Mouse (Mus musculus) stomach, embryonic 14.5 days (tissue): ENCODE measurements around the gene Tlr9. TPM values are rescaled to one million over a fixed set of nuclear protein-coding genes. Genes with fewer than 3 reads are reported as not detected.

Experiments
- ATAC-seq: fragments of 200-750 bp; cut with Nextera tagmentation; 2 replicates; pipeline ENCODE4 v1.8.0; 2017; ENCODE audit warnings: low read depth, moderate TSS enrichment; ENCODE audit not compliant: insufficient number of reproducible peaks, insufficient read depth, low FRiP score
- H3K27ac ChIP-seq: fragments of 300-500 bp; sonication (generic); 2 replicates; pipeline ENCODE4 v1.5.1; 2014; ENCODE audit warnings: mild to moderate bottlenecking, low read length, moderate library complexity, mixed read lengths
- H3K27me3 ChIP-seq: fragments of 300-500 bp; sonication (generic); 2 replicates; pipeline ENCODE4 v1.6.1; 2014; ENCODE audit warnings: low read length, control low read depth, mixed read lengths; ENCODE audit not compliant: control insufficient read depth, insufficient read depth
- H3K36me3 ChIP-seq: fragments of 300-500 bp; sonication (generic); 2 replicates; pipeline ENCODE4 v1.6.1; 2014; ENCODE audit warnings: mild to moderate bottlenecking, control low read depth, low read length, moderate library complexity, mixed read lengths; ENCODE audit not compliant: control insufficient read depth, insufficient read depth
- H3K4me1 ChIP-seq: fragments of 300-500 bp; sonication (generic); 2 replicates; pipeline ENCODE4 v1.6.1; 2014; ENCODE audit warnings: low read length, control low read depth, mixed read lengths; ENCODE audit not compliant: control insufficient read depth, insufficient read depth
- H3K4me2 ChIP-seq: fragments of 300-500 bp; sonication (generic); replicated peaks from 2 replicates; pipeline ENCODE4 v1.6.1; 2014; ENCODE audit warnings: low read depth, low read length, control low read depth
- H3K4me3 ChIP-seq: fragments of 300-500 bp; sonication (generic); 2 replicates; pipeline ENCODE4 v1.5.1; 2014; ENCODE audit warnings: low read depth, low read length, control low read depth
- H3K9ac ChIP-seq: fragments of 300-500 bp; sonication (generic); replicated peaks from 2 replicates; pipeline ENCODE4 v1.6.1; 2014; ENCODE audit warnings: low read depth, mild to moderate bottlenecking, control low read depth, low read length, moderate library complexity, mixed read lengths
- H3K9me3 ChIP-seq: fragments of 300-500 bp; sonication (generic); 2 replicates; pipeline ENCODE4 v1.6.1; 2016; ENCODE audit warnings: low read depth, low read length, control low read depth; ENCODE audit not compliant: control insufficient read depth
- WGBS: fragments of 180-500 bp; shearing (Covaris S2); extraction: QIAGEN DNeasy Blood & Tissue Kit; methylation state at CpG from one replicate; pipeline ENCODE4 v1.1.7; 2014; 5-methylcytosine and 5-hydroxymethylcytosine counted together
- polyA plus RNA-seq: library from polyadenylated mRNA; unstranded; fragments of >200 nt; fragmentation: Nextera tagmentation; extraction: Ambion mirVana; gene quantifications from 2 replicates; pipeline ENCODE4 v1.2.1, GENCODE M21; 2014

Gene Tlr9
- polyA plus RNA-seq, 1 experiment from 2014 or later: 0.13 TPM

DNA sequence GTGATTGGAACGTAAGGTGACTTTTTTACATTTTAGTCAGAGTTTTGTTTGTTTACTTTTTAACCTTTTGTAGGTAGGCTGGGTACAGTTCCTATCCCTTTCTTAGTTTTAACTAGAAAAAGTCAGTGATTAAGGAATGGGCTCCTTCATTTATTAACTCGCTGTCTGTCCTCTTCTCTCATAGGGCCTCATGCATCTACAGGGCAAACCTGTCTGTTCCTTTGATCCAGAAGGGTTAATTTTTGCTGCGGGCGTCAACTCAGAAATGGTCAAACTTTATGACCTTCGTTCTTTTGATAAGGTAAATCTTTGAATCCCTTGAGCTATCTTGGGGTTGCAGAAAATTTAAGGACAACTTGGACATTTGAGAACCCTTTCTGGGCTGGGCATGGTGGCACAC is 38.4 kb upstream of the Tlr9 start:
- 89% methylated on average over 5 of the region's 5 CpGs for WGBS
- ATAC-seq: no peak
- H3K9me3 ChIP-seq: no peaks in the 10 kb centered on the region
- no peak overlapping the region for H3K27ac ChIP-seq
- H3K4me3 ChIP-seq: no peak overlapping the region
- H3K27me3 ChIP-seq: no peaks in the 10 kb centered on the region
- no peak overlapping the region for H3K4me2 ChIP-seq
- no peak overlapping the region for H3K9ac ChIP-seq
- H3K36me3 ChIP-seq: peaks cover 93% of the 10 kb centered on the region
- no peaks in the 10 kb centered on the region for H3K4me1 ChIP-seq

DNA sequence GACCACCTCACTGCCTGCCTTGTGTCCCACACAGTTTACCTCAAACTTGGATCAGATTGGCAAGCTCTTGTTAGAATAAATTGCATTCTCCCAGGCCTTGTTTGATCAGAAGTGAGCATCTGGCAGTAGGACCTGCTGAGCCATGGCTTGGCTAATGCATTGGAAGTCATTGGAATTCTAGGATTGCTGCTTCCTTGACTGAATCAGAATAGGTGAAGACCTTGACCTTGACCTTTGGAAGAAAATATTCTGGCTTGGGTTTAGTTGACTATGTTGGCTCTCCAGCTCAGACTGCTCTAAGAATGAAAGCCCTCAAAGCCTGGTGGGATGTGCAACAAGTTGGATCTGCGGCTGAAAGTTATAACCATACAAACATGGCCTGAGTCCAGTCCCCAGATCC is 31.0 kb upstream of the Tlr9 start:
- peaks cover 71% of the 10 kb centered on the region for H3K36me3 ChIP-seq
- no peak overlapping the region for H3K4me2 ChIP-seq
- no peak overlapping the region for H3K27ac ChIP-seq
- whole genome bisulfite sequencing: 100% methylated on average over 1 of the region's 1 CpGs
- no peak for ATAC-seq
- no peaks in the 10 kb centered on the region for H3K27me3 ChIP-seq
- no peaks in the 10 kb centered on the region for H3K9me3 ChIP-seq
- no peaks in the 10 kb centered on the region for H3K4me1 ChIP-seq
- no peak overlapping the region for H3K4me3 ChIP-seq
- no peak overlapping the region for H3K9ac ChIP-seq

DNA sequence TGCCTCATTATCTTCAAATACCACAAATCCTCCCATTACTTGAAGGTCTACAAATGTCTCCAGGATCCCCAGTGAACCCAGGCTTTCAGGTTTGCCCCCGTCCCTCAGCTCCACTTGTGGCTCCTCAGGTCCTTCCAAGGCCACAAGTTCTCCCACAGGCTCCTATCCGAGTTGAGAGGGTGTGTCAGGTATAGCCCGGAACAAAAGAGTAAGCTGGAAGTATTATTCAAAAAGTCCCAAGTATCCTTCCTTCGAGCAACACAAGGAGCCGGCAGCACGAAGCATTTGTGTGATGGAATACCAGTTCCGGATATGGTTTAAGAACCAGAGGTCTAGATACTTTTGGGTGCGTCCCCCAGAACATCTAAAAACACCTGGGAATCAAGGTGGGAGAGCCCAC is 30.4 kb upstream of the Tlr9 start:
- 87% methylated on average over 8 of the region's 8 CpGs for WGBS

DNA sequence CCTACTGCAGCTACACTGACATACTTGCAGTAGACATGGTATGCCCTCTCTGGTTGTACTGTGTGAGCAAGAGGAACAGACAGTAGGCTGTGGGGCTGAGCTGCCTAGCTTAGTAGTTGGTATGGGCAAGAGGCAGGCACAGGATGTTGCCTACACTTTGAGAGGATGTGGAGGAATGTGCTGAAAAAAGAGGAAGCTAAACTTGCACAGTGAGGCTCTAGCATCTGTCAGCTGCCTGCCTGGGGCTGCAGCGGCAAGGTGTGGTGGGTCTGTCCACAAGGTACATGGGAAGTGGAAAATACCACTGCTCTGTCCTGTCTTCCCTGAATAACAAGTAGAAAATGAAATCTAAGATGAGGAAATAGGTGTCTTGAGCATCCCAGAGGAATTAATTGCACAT is 29.4 kb upstream of the Tlr9 start:
- Histone ChIP-seq H3K4me3 (no peak overlapping the region), H3K9ac (no peak overlapping the region), H3K9me3 (no peaks in the 10 kb centered on the region), H3K27ac (no peak overlapping the region), H3K36me3 (peaks cover 61% of the 10 kb centered on the region), H3K4me1 (0 out of 2 replicates have a peak, but pooled peaks cover 3% of the 10 kb centered on the region), H3K27me3 (no peaks in the 10 kb centered on the region), H3K4me2 (no peak overlapping the region)
- ATAC-seq: no peak
- 92% methylated on average over 1 of the region's 1 CpGs for WGBS

More for the DNA sequence above, 30.4 kb upstream of the Tlr9 start:
- no peak for ATAC-seq
- H3K4me3 ChIP-seq: no peak overlapping the region
- no peaks in the 10 kb centered on the region for H3K9me3 ChIP-seq
- no peak overlapping the region for H3K4me2 ChIP-seq
- peaks cover 70% of the 10 kb centered on the region for H3K36me3 ChIP-seq
- H3K27me3 ChIP-seq: no peaks in the 10 kb centered on the region
- no peak overlapping the region for H3K9ac ChIP-seq
- H3K27ac ChIP-seq: no peak overlapping the region
- H3K4me1 ChIP-seq: no peaks in the 10 kb centered on the region

DNA sequence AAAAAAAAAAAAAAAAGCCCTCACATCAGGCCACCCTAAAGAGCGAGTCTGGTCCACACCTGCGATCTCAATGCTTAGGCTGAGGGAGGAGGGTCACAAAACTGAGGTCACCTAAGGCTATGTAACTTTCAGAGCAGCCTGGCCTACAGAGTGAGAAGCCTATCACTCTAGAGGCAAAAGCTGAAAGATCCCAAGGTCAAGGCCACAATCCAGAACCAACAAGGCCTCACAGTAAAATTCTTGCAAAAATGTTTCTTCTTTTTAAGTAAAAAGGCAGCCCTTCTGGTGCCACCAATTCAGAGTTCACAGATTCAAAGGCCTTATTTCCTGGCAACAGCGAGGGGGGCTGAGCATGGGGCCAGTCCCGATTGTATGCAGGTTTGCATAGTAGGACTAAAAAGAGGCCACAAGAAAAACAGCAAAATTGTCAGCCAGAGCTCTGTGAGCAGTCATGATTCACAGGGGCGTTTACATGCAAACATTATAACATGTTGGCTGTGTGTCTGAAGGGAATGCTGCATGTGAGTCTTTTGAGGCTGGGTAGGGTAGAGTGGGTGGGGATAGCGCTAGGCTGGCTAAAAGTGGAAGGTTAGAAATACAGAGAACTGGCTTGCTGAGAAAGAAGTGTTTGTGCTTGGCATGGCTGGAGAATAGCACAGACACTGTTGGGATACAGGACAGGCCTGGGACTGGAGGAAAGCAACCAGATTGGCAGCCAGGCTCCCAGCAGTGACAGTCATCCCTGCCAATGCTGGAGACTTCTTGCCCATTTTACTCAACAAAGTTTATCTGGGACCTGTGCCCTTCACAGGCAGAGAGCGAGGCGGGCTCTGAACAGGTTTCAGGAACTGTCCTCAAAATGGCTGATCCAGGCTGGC is 28.2 kb upstream of the Tlr9 start:
- no peak overlapping the region for H3K27ac ChIP-seq

DNA sequence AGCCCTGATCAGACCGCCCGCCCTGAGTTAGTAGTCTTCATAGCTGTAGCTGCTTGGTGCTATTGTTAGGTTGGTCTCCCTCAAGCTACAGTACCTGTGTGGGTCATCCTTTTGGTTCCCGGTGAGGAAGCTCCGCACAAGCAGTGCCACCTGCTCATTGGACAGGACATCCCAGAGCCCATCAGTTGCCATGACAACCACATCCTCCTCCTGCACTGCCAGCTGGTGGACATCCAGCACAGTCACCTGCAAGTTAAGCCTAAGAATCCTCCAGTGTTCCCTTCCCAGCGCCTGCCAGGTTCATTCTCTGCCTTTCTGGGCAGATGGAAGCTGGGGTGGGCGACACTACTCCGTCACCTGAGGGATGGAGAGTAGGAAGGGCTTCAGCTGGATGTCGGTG is 26.7 kb upstream of the Tlr9 start:
- Histone ChIP-seq H3K4me1 (peaks cover 15% of the 10 kb centered on the region), H3K4me2 (no peak overlapping the region), H3K36me3 (peaks cover 34% of the 10 kb centered on the region), H3K4me3 (no peak overlapping the region), H3K27me3 (no peaks in the 10 kb centered on the region), H3K9ac (no peak overlapping the region), H3K9me3 (no peaks in the 10 kb centered on the region), H3K27ac (no peak overlapping the region)
- 84% methylated on average over 8 of the region's 8 CpGs for WGBS
- ATAC-seq: no peak

More for the DNA sequence above, 28.2 kb upstream of the Tlr9 start:
- Histone ChIP-seq H3K9ac (no peak overlapping the region), H3K36me3 (peaks cover 49% of the 10 kb centered on the region), H3K4me2 (no peak overlapping the region), H3K9me3 (no peaks in the 10 kb centered on the region), H3K4me3 (no peak overlapping the region), H3K27me3 (no peaks in the 10 kb centered on the region), H3K4me1 (peaks cover 9% of the 10 kb centered on the region)
- 83% methylated on average over 8 of the region's 8 CpGs for WGBS
- ATAC-seq: no peak

DNA sequence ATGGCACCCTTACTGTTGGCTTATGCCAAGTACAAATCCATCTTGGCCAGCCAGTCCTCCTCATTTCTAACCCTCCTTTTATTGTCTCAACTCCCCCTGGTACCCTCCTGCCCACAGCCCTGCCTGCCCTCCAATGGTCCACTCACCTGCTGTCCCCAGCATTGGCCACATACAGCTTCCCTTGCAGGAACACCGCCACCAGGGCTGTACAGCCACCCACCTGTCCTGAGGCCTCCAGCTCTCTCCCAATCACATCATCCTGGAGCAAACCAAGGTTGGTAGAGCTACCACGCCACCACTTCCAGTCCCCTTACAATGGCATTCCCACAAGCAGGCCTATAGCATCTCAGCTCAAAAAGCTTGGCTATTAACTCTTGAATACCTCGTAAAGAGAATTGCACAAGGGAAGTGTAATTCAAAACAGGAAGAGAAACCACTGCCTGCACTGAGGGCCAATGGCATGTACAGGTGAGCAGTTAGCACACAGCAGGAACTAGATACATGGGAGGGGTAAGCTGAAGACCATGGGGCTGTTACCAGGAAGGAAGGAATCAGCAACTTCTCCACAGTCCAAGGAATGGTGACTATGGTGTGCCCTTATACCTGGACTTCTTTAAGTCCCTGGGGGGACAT is 25.2 kb upstream of the Tlr9 start:
- no peak for ATAC-seq
- Histone ChIP-seq H3K4me1 (peaks cover 15% of the 10 kb centered on the region), H3K27me3 (no peaks in the 10 kb centered on the region), H3K4me3 (no peak overlapping the region), H3K9ac (no peak overlapping the region), H3K36me3 (peaks cover 20% of the 10 kb centered on the region; the same call in 1 of the 2 replicates), H3K4me2 (no peak overlapping the region), H3K9me3 (no peaks in the 10 kb centered on the region), H3K27ac (no peak overlapping the region)
- WGBS: 92% methylated on average over 3 of the region's 3 CpGs

DNA sequence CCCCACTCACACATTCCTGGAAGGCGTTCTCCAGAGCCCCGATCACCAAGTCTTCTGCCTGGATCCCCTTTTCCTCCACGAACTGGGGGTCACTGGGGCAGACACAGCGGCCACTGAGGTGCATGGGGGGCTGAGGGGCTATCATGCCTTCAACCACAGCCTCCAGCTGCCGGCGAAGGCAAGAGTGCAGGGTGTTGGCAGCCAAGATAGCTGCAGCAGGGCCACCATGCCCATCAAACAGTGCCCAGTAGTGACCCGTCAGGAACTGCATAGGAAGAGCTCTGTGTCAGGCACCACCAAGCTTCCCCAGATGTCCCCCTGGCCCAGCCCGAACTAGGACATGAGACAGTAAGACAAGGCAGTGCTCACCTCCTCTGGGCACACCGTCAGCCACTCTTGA is 24.7 kb upstream of the Tlr9 start:
- no peak overlapping the region for H3K27ac ChIP-seq
- H3K4me3 ChIP-seq: no peak overlapping the region
- H3K9ac ChIP-seq: no peak overlapping the region
- peak overlapping the region; percentile 68 for H3K4me2 ChIP-seq
- peaks cover 18% of the 10 kb centered on the region; the same call in 1 of the 2 replicates for H3K36me3 ChIP-seq
- 83% methylated on average over 9 of the region's 9 CpGs for WGBS
- no peak for ATAC-seq
- peaks cover 15% of the 10 kb centered on the region for H3K4me1 ChIP-seq
- no peaks in the 10 kb centered on the region for H3K27me3 ChIP-seq
- H3K9me3 ChIP-seq: no peaks in the 10 kb centered on the region
